Mouse (Mus musculus) CD8-positive naive resting alpha-beta T cell, adult 57 days (primary cell): ENCODE measurements around the gene Mtx1. TPM values are rescaled to one million over a fixed set of nuclear protein-coding genes. Genes with fewer than 3 reads are reported as not detected.

Experiments used
- total RNA-seq: library from RNA; stranded (reverse); gene quantifications from one replicate; pipeline ENCODE4 v1.2.4, GENCODE M21; 2023

Mtx1 gene
- total RNA-seq: 193 TPM

GRCm38 (mm10) chr3:89226900-89227299 is at the start of gene Mtx1:
Gene Mtx1, minus strand, starts transcription at chr3:89227088.

GRCm38 (mm10) chr3:89270051-89270755 is 43.3 kb upstream of the Mtx1 start, which contains the start of gene Slc50a1:
Gene Slc50a1, minus strand, starts transcription at chr3:89270570.

GRCm38 (mm10) chr3:89259076-89259475 is 32.2 kb upstream of the Mtx1 start, which contains the start of gene Dpm3:
Gene Dpm3, plus strand, starts transcription at chr3:89259358.

GRCm38 (mm10) chr3:89246261-89247100 is 19.6 kb upstream of the Mtx1 start, which contains the start of gene Trim46:
Gene Trim46, minus strand, starts transcription at chr3:89246309.

GRCm38 (mm10) chr3:89245688-89246171 is 18.8 kb upstream of the Mtx1 start, which contains the start of gene Krtcap2:
Gene Krtcap2, plus strand, starts transcription at chr3:89245966.

GRCm38 (mm10) chr3:89228836-89229235 is 1.9 kb upstream of the Mtx1 start, which contains the start of gene Muc1:
Gene Muc1, plus strand, starts transcription at chr3:89229057.

GRCm38 (mm10) chr3:89214681-89215411 is 12.0 kb downstream of the Mtx1 start, which contains the start of gene Thbs3:
Gene Thbs3, plus strand, starts transcription at chr3:89215180.

GRCm38 (mm10) chr3:89202253-89203141 is 24.4 kb downstream of the Mtx1 start, which contains the start of gene Gba:
Gene Gba, plus strand, starts transcription at chr3:89202928.

GRCm38 (mm10) chr3:89183058-89183958 is 43.6 kb downstream of the Mtx1 start, which contains the start of gene Fam189b:
Gene Fam189b, plus strand, starts transcription at chr3:89183143.

GRCm38 (mm10) chr3:89177242-89178106 is 49.4 kb downstream of the Mtx1 start, which contains the start of gene Scamp3:
Gene Scamp3, plus strand, starts transcription at chr3:89177473.

GRCm38 (mm10) chr3:89164506-89165267 is 62.2 kb downstream of the Mtx1 start, which contains the start of gene Clk2:
Gene Clk2, plus strand, starts transcription at chr3:89164795.

GRCm38 (mm10) chr3:89159616-89160344 is 67.1 kb downstream of the Mtx1 start, which contains the start of gene Hcn3:
Gene Hcn3, minus strand, starts transcription at chr3:89160196.

Other genes with a start within 250 kb of the Mtx1 start
- 80.4 TPM for gene Rusc1, start 133.8 kb downstream of the Mtx1 start, total RNA-seq
- not detected for gene Gm43738, start 126.0 kb downstream of the Mtx1 start, total RNA-seq
- gene Fdps, start 125.1 kb downstream of the Mtx1 start, total RNA-seq: 24.2 TPM
- not detected for gene Pklr, start 90.9 kb downstream of the Mtx1 start, total RNA-seq
- 19.3 TPM for gene Hcn3, start 66.9 kb downstream of the Mtx1 start, total RNA-seq
- gene Clk2, start 62.3 kb downstream of the Mtx1 start, total RNA-seq: 122 TPM
- 152 TPM for gene Scamp3, start 49.6 kb downstream of the Mtx1 start, total RNA-seq
- 176 TPM for gene Fam189b, start 43.9 kb downstream of the Mtx1 start, total RNA-seq
- gene Gba, start 24.2 kb downstream of the Mtx1 start, total RNA-seq: 67.9 TPM
- gene Thbs3, start 11.9 kb downstream of the Mtx1 start, total RNA-seq: 6.5 TPM
- gene Muc1, start 2.0 kb upstream of the Mtx1 start, total RNA-seq: not detected
- 96.7 TPM for gene Krtcap2, start 18.9 kb upstream of the Mtx1 start, total RNA-seq
- gene Trim46, start 19.2 kb upstream of the Mtx1 start, total RNA-seq: 1.5 TPM
- gene Dpm3, start 32.3 kb upstream of the Mtx1 start, total RNA-seq: 72.2 TPM
- 126 TPM for gene Slc50a1, start 43.5 kb upstream of the Mtx1 start, total RNA-seq
- gene Efna1, start 54.1 kb upstream of the Mtx1 start, total RNA-seq: not detected
- not detected for gene Efna3, start 95.9 kb upstream of the Mtx1 start, total RNA-seq
- not detected for gene Efna4, start 110.9 kb upstream of the Mtx1 start, total RNA-seq
- gene Adam15, start 122.9 kb upstream of the Mtx1 start, total RNA-seq: 2.8 TPM
- gene Dcst2, start 134.9 kb upstream of the Mtx1 start, total RNA-seq: not detected
- gene Dcst1, start 138.2 kb upstream of the Mtx1 start, total RNA-seq: not detected
- gene Zbtb7b, start 167.7 kb upstream of the Mtx1 start, total RNA-seq: 6.8 TPM
- not detected for gene Lenep, start 175.7 kb upstream of the Mtx1 start, total RNA-seq
- gene Flad1, start 184.8 kb upstream of the Mtx1 start, total RNA-seq: 29.3 TPM
- 2.8 TPM for gene Cks1b, start 191.3 kb upstream of the Mtx1 start, total RNA-seq
- 95.4 TPM for gene Shc1, start 191.4 kb upstream of the Mtx1 start, total RNA-seq
- gene Pygo2, start 203.1 kb upstream of the Mtx1 start, total RNA-seq: 48.9 TPM
- 98.2 TPM for gene Pbxip1, start 209.6 kb upstream of the Mtx1 start, total RNA-seq
- gene Pmvk, start 227.5 kb upstream of the Mtx1 start, total RNA-seq: 13.5 TPM